Mouse (Mus musculus) fibroblast of lung, adult 2 months (primary cell): ENCODE results near the gene Olfr629.
"Not testable (repeated sequence)": the region's sequence is repeated elsewhere in the genome, so short reads cannot be mapped to it uniquely, and the experiment has no call there.

Source experiments
- DNase-seq: peaks from one replicate; pipeline ENCODE4 v3.0.0-alpha.2; 2011; ENCODE audit warnings: low read depth

Olfr629 gene

DNA sequence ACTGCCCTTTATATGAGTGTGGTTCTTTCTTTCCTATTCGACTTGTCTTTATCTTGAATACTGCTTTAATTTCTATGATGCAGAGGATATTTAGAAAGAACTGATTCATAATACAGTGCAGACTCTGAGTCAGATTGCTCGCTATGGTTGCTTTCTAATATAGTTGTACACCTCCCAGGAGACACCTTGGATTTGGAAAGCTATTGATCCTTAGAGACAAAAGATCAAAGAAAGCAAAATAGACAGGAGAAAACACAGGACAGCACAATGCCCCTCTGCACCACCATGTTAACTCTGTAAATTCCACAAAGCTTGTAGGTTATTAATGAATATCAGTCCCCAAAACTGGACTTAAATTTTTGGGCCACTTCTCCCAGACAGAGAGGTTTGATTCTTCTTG is at the start of gene Olfr629:
Gene Olfr629 (minus strand): TSS at position 101 of the 400 bp plus-strand sequence.
- DNase-seq, result no peak

DNA sequence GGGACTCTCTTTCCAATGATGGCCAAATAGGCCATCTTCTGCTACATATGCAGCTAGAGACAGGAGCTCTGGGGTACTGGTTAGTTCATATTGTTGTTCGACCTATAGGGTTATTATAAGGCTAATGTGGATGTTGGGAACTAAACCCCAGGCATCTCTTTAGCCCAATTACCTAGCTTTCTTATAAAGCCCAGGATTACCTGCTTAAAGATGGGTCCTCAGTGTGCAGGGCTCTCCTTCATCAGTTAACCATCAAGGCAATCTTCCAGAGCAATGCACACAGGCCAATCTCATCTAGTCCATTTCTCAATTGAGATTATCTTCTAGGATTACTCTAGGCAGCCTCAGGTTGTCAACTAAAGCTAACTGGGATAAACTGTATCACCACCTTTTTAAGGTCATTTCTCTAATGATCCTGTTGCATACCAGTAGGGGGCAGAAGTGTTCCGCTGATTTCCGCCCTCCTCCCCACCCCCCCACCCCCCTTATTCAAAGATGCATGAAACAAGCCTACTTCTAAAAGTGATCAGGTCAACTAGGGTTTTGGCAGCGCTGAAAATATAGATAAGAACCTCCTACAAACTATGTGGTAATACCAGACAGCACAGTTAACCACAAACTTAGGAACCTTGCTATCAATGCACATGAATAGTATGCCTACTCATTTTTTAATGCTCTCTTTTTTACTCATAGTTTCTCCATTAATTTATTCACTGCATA is 48.1 kb upstream of the Olfr629 start:
- DNase-seq, result no peak

DNA sequence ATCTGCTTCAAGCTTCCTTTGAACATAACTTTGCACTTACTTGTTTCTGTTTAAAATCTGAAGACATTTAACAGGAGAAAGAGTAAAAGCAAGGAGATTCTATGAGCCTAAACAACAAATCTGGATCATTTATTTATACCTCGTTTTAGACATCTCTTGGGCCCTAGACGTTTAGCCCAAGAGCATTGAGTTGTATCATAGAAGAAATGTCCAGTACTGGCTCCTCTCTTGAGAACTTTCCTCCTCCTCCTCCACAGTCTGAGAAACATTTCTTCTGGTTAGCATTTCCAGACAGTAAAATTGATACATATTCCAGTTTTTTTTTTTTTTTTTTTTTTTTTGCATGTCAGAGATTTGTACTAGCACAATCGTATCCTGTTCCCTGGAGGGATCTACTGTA is 47.0 kb upstream of the Olfr629 start, which contains the start of gene Olfr67:
Gene Olfr67 (minus strand): TSS at position 101 of the 400 bp plus-strand sequence.
- no peak for DNase-seq

GRCm38 (mm10) chr7:103779598-103779997 is 34.9 kb upstream of the Olfr629 start, which contains the start of gene Olfr68:
TSS of gene Olfr68 (minus strand) at chr7:103779698.
- DNase-seq, result no peak

GRCm38 (mm10) chr7:103777652-103778051 is 32.9 kb upstream of the Olfr629 start:
- not testable (repeated sequence) for DNase-seq

DNA sequence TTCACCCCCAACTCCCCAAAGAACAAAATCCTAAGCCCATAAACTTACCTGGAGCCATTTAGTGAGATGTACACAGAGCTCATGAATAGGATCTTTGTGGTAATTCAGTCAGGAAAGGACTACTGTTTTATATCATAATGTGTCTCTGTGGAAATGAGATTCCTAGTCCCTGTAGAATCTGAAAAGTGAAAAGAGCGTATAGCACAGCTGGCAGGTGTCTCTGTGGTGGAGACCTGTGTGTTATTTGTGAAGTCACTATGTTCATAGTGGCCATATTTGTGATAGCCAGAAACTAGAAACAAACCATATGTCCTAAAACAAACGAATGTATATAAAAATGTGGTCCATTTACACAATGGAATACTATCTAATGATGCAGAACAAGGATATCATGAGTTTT is 26.8 kb upstream of the Olfr629 start, which contains the start of gene Olfr69:
Gene Olfr69 (minus strand): TSS at position 101 of the 400 bp plus-strand sequence.
- DNase-seq, result no peak

DNA sequence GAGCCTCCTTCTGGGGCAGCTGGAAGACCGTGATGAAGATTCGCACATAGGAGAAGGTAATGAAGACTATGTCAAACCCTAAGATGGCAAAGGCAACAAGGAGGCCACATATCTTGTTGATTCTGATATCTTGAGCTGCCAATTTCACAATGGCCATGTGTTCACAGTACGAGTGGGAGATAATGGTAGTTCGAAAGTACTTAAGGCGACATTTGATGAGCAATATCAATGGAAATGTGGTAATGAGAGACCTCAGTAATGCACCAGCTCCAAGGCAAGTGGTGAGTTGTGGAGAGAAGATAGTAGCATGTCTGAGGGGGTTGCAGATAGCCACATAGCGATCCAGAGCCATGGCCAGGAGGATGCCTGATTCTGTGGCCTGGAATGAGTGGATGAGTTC is 22.9 kb upstream of the Olfr629 start:
- not testable (repeated sequence) for DNase-seq

- not testable (repeated sequence) for DNase-seq
Observed at GRCm38 (mm10) chr7:103762212-103762611, 17.5 kb upstream of the Olfr629 start.

GRCm38 (mm10) chr7:103757233-103757632 is 12.5 kb upstream of the Olfr629 start, which contains the start of gene Olfr630:
TSS of gene Olfr630 (minus strand) at chr7:103757333.
- DNase-seq, result no peak

GRCm38 (mm10) chr7:103730074-103730473 is 14.7 kb downstream of the Olfr629 start, which contains the start of gene Olfr628:
TSS of gene Olfr628 (plus strand) at chr7:103730374.
- no peak for DNase-seq

- not testable (repeated sequence) for DNase-seq
Observed at GRCm38 (mm10) chr7:103716398-103716797, 28.3 kb downstream of the Olfr629 start.

DNA sequence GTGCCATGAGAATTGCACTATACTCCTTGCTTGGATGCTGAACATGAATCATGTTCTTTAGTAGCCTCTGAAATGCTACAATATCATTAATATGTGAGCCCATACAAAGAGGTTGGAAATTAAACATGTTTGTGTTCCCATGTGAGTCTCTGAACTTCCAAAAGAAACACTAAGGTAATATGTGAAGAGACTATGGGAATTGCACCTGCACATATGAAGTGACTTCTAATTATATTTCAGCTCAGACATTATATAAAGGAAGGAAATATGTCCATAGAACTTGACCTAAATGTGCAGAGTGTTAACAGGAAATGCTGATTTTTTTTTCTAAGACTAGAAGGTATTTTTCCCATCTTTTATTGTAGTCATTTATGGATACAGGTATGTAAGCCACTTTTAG is 30.4 kb downstream of the Olfr629 start, which contains the start of gene Olfr243:
Gene Olfr243 (plus strand): TSS at position 301 of the 400 bp plus-strand sequence.
- no peak for DNase-seq

- DNase-seq, result no peak
Observed at GRCm38 (mm10) chr7:103712024-103712423, 32.7 kb downstream of the Olfr629 start.

- DNase-seq, result no peak
Observed at GRCm38 (mm10) chr7:103699469-103699868, 45.3 kb downstream of the Olfr629 start.
